Mouse (Mus musculus) embryonic facial prominence, embryonic 11.5 days (tissue): Measurements from ENCODE around the gene Chchd1. TPM values are rescaled to one million over a fixed set of nuclear protein-coding genes. Genes with fewer than 3 reads are reported as not detected.

Experiments used
- ATAC-seq: fragments of 200-750 bp; cut with Nextera tagmentation; replicated peaks from 2 replicates; pipeline ENCODE4 v1.8.0; 2017; ENCODE audit warnings: low read depth; ENCODE audit not compliant: insufficient number of reproducible peaks, low FRiP score, low TSS enrichment
- DNase-seq: peaks from one replicate; pipeline ENCODE4 v3.0.0-alpha.2; 2015; ENCODE audit warnings: low spot score
- H3K27ac ChIP-seq: fragments of 300-500 bp; sonication (generic); replicated peaks from 2 replicates; pipeline ENCODE4 v1.5.1; 2014; ENCODE audit warnings: mild to moderate bottlenecking, low read depth, low read length, control low read depth
- H3K27me3 ChIP-seq: fragments of 300-500 bp; sonication (generic); 2 replicates; pipeline ENCODE4 v1.6.1; 2014; ENCODE audit warnings: mild to moderate bottlenecking, low read length, moderate library complexity, mixed read lengths; ENCODE audit not compliant: control insufficient read depth, insufficient read depth
- H3K36me3 ChIP-seq: fragments of 300-500 bp; sonication (generic); replicated peaks from 2 replicates; pipeline ENCODE4 v1.6.1; 2014; ENCODE audit warnings: low read depth, mild to moderate bottlenecking, low read length, moderate library complexity, mixed read lengths; ENCODE audit not compliant: control insufficient read depth, insufficient read depth
- H3K4me1 ChIP-seq: fragments of 300-500 bp; sonication (generic); 2 replicates; pipeline ENCODE4 v1.6.1; 2014; ENCODE audit warnings: low read length, mixed read lengths; ENCODE audit not compliant: control insufficient read depth, insufficient read depth
- H3K4me2 ChIP-seq: fragments of 300-500 bp; sonication (generic); 2 replicates; pipeline ENCODE4 v1.6.1; 2014; ENCODE audit warnings: low read depth, mild to moderate bottlenecking, control low read depth, low read length, moderate library complexity
- H3K4me3 ChIP-seq: fragments of 300-500 bp; sonication (generic); 2 replicates; pipeline ENCODE4 v1.5.1; 2014; ENCODE audit warnings: low read depth, low read length, control low read depth
- H3K9ac ChIP-seq: fragments of 300-500 bp; sonication (generic); replicated peaks from 2 replicates; pipeline ENCODE4 v1.6.1; 2014; ENCODE audit warnings: mild to moderate bottlenecking, control low read depth, low read length
- H3K9me3 ChIP-seq: fragments of 300-500 bp; sonication (generic); replicated peaks from 2 replicates; pipeline ENCODE4 v1.6.1; 2016; ENCODE audit warnings: mild to moderate bottlenecking, low read length, inconsistent platforms, mixed read lengths; ENCODE audit not compliant: control insufficient read depth
- WGBS: fragments of 180-500 bp; shearing (Covaris S2); extraction: QIAGEN DNeasy Blood & Tissue Kit; methylation state at CpG from one replicate; pipeline ENCODE4 v1.1.7; 2014; 5-methylcytosine and 5-hydroxymethylcytosine counted together
- microRNA-seq: library from miRNA; unstranded; fragments of <30 nt; microRNA quantifications from one replicate; pipeline ENCODE4, GENCODE M21; 2016; ENCODE audit warnings: borderline number of aligned reads
- polyA plus RNA-seq: library from polyadenylated mRNA; unstranded; fragments of >200 nt; fragmentation: Nextera tagmentation; extraction: Ambion mirVana; gene quantifications from 2 replicates; pipeline ENCODE4 v1.2.1, GENCODE M21; 2014

Chchd1 gene
- polyA plus RNA-seq, 1 experiment from 2014 or later, result 257 TPM

GRCm38 (mm10) chr14:20743614-20744013, 40.8 kb downstream of the Chchd1 start:
- Histone ChIP-seq H3K4me1 (no peaks in the 10 kb centered on the region), H3K4me3 (no peak overlapping the region), H3K27me3 (no peaks in the 10 kb centered on the region), H3K4me2 (no peak overlapping the region), H3K27ac (no peak overlapping the region), H3K36me3 (no peaks in the 10 kb centered on the region; the same call in 1 of the 2 replicates), H3K9ac (no peak overlapping the region), H3K9me3 (no peaks in the 10 kb centered on the region)
- no peak for DNase-seq
- 82% methylated on average over 3 of the region's 3 CpGs for WGBS
- no peak for ATAC-seq

- H3K4me3 ChIP-seq, result no peak overlapping the region
- ATAC-seq (no peak), DNase-seq (no peak)
- H3K9ac ChIP-seq, result no peak overlapping the region
- no peak overlapping the region for H3K27ac ChIP-seq
- WGBS, result 80% methylated on average over 3 of the region's 3 CpGs
- no peaks in the 10 kb centered on the region for H3K9me3 ChIP-seq
- H3K4me1 ChIP-seq, result no peaks in the 10 kb centered on the region
- H3K36me3 ChIP-seq, result no peaks in the 10 kb centered on the region
- H3K4me2 ChIP-seq, result no peak overlapping the region
- no peaks in the 10 kb centered on the region for H3K27me3 ChIP-seq
These were observed 44.1 kb downstream of the Chchd1 start for GRCm38 (mm10) chr14:20746935-20747334.

GRCm38 (mm10) chr14:20748388-20748787, 45.6 kb downstream of the Chchd1 start:
- no peaks in the 10 kb centered on the region for H3K4me1 ChIP-seq
- H3K4me2 ChIP-seq, result no peak overlapping the region
- no peaks in the 10 kb centered on the region for H3K36me3 ChIP-seq
- no peak overlapping the region for H3K27ac ChIP-seq
- H3K9me3 ChIP-seq, result no peaks in the 10 kb centered on the region
- WGBS, result 58% methylated on average over 4 of the region's 4 CpGs
- no peak overlapping the region for H3K9ac ChIP-seq
- no peak for ATAC-seq
- no peak for DNase-seq
- H3K4me3 ChIP-seq, result no peak overlapping the region
- H3K27me3 ChIP-seq, result no peaks in the 10 kb centered on the region

GRCm38 (mm10) chr14:20749494-20750051, 46.8 kb downstream of the Chchd1 start:
- no peaks in the 10 kb centered on the region for H3K9me3 ChIP-seq
- no peaks in the 10 kb centered on the region for H3K4me1 ChIP-seq
- no peaks in the 10 kb centered on the region for H3K27me3 ChIP-seq
- no peak overlapping the region for H3K4me3 ChIP-seq
- no peak overlapping the region for H3K4me2 ChIP-seq
- 86% methylated on average over 4 of the region's 4 CpGs for WGBS
- no peak overlapping the region for H3K27ac ChIP-seq
- no peak overlapping the region for H3K9ac ChIP-seq
- ATAC-seq (no peak), DNase-seq (no peak)
- H3K36me3 ChIP-seq, result no peaks in the 10 kb centered on the region; the same call in 1 of the 2 replicates

- Histone ChIP-seq H3K27me3 (no peaks in the 10 kb centered on the region), H3K4me2 (no peak overlapping the region), H3K36me3 (no peaks in the 10 kb centered on the region; the same call in 1 of the 2 replicates), H3K4me1 (no peaks in the 10 kb centered on the region), H3K4me3 (no peak overlapping the region), H3K9me3 (no peaks in the 10 kb centered on the region), H3K9ac (no peak overlapping the region), H3K27ac (no peak overlapping the region)
- DNase-seq, result no peak
- 84% methylated on average over 5 of the region's 5 CpGs for WGBS
- ATAC-seq, result no peak
These were observed 47.7 kb downstream of the Chchd1 start for GRCm38 (mm10) chr14:20750503-20750902.

- Histone ChIP-seq H3K9ac (no peak overlapping the region), H3K4me3 (no peak overlapping the region), H3K27me3 (no peaks in the 10 kb centered on the region), H3K27ac (no peak overlapping the region), H3K4me2 (no peak overlapping the region), H3K4me1 (no peaks in the 10 kb centered on the region), H3K9me3 (no peaks in the 10 kb centered on the region), H3K36me3 (peaks cover under 1% of the 10 kb centered on the region)
- no peak for DNase-seq
- ATAC-seq, result no peak
- WGBS, result 87% methylated on average over 3 of the region's 3 CpGs
These were observed 51.0 kb downstream of the Chchd1 start for GRCm38 (mm10) chr14:20753792-20754191.

Small RNA genes lying within 50 kb of the gene (microRNA-seq; reads per million reads assigned to microRNA genes)
- not detected for gene Mir6946

Other genes with a start within 250 kb of the Chchd1 start
- gene Anxa7, start 222.9 kb upstream of the Chchd1 start, polyA plus RNA-seq, result 27.8 and 30.0 TPM in 2 replicates
- 0.53 and 0.66 TPM in 2 replicates for gene Mss51, start 206.1 kb upstream of the Chchd1 start, polyA plus RNA-seq
- gene Ppp3cb, start 156.4 kb upstream of the Chchd1 start, polyA plus RNA-seq, result 54.6 and 62.5 TPM in 2 replicates
- gene Usp54, start 61.9 kb upstream of the Chchd1 start, polyA plus RNA-seq, result 12.6 and 14.4 TPM in 2 replicates
- 0.58 and 1.2 TPM in 2 replicates for gene Myoz1, start 46.5 kb upstream of the Chchd1 start, polyA plus RNA-seq
- gene Synpo2l, start 34.7 kb upstream of the Chchd1 start, polyA plus RNA-seq, result 1.6 and 2.2 TPM in 2 replicates
- gene Sec24c, start 28.7 kb upstream of the Chchd1 start, polyA plus RNA-seq, result 73.7 and 76.8 TPM in 2 replicates
- 19.9 and 21.0 TPM in 2 replicates for gene Fut11, start 8.0 kb upstream of the Chchd1 start, polyA plus RNA-seq
- gene Zswim8, start 4.5 kb downstream of the Chchd1 start, polyA plus RNA-seq, result 21.6 and 24.3 TPM in 2 replicates
- 23.3 and 24.5 TPM in 2 replicates for gene Ndst2, start 31.6 kb downstream of the Chchd1 start, polyA plus RNA-seq
- gene Camk2g, start 91.1 kb downstream of the Chchd1 start, polyA plus RNA-seq, result 47.1 and 58.4 TPM in 2 replicates
- 0.83 and 1.0 TPM in 2 replicates for gene Plau, start 133.7 kb downstream of the Chchd1 start, polyA plus RNA-seq
- 40.4 and 43.8 TPM in 2 replicates for gene Vcl, start 226.4 kb downstream of the Chchd1 start, polyA plus RNA-seq